Mouse (Mus musculus) stomach, embryonic 15.5 days (tissue): ENCODE data around the gene Apobr. TPM values are rescaled to one million over a fixed set of nuclear protein-coding genes. Genes with fewer than 3 reads are reported as not detected.

Source experiments
- ATAC-seq: fragments of 200-750 bp; cut with Nextera tagmentation; 2 replicates; pipeline ENCODE4 v1.8.0; 2017; ENCODE audit warnings: low read depth, moderate number of reproducible peaks, moderate TSS enrichment; ENCODE audit not compliant: insufficient read depth, low FRiP score
- H3K27ac ChIP-seq: fragments of 300-500 bp; sonication (generic); 2 replicates; pipeline ENCODE4 v1.5.1; 2015; ENCODE audit warnings: mild to moderate bottlenecking, inconsistent platforms
- H3K27me3 ChIP-seq: fragments of 300-500 bp; sonication (generic); replicated peaks from 2 replicates; pipeline ENCODE4 v1.6.1; 2015; ENCODE audit warnings: inconsistent platforms
- H3K36me3 ChIP-seq: fragments of 300-500 bp; sonication (generic); 2 replicates; pipeline ENCODE4 v1.6.1; 2015; ENCODE audit warnings: inconsistent platforms
- H3K4me1 ChIP-seq: fragments of 300-500 bp; sonication (generic); 2 replicates; pipeline ENCODE4 v1.6.1; 2015; ENCODE audit warnings: inconsistent platforms
- H3K4me2 ChIP-seq: fragments of 300-500 bp; sonication (generic); 2 replicates; pipeline ENCODE4 v1.6.1; 2015; ENCODE audit warnings: mild to moderate bottlenecking, inconsistent platforms
- H3K4me3 ChIP-seq: fragments of 300-500 bp; sonication (generic); replicated peaks from 2 replicates; pipeline ENCODE4 v1.5.1; 2015; ENCODE audit warnings: inconsistent platforms
- H3K9ac ChIP-seq: fragments of 300-500 bp; sonication (generic); 2 replicates; pipeline ENCODE4 v1.6.1; 2015; ENCODE audit warnings: inconsistent platforms
- H3K9me3 ChIP-seq: fragments of 300-500 bp; sonication (generic); 2 replicates; pipeline ENCODE4 v1.6.1; 2016; ENCODE audit warnings: inconsistent platforms
- WGBS: fragments of 180-500 bp; shearing (Covaris S2); methylation state at CpG from one replicate; pipeline ENCODE4 v1.1.7; 2015; 5-methylcytosine and 5-hydroxymethylcytosine counted together
- polyA plus RNA-seq: library from polyadenylated mRNA; unstranded; fragments of >200 nt; fragmentation: Nextera tagmentation; extraction: Ambion mirVana; gene quantifications from 2 replicates; pipeline ENCODE4 v1.2.1, GENCODE M21; 2015

The Apobr gene
- polyA plus RNA-seq, 1 experiment from 2014 or later: 1.3 TPM

GRCm38 (mm10) chr7:126601896-126602295, 17.2 kb downstream of the Apobr start:
- Histone ChIP-seq H3K4me3 (no peak overlapping the region), H3K27me3 (no peaks in the 10 kb centered on the region), H3K4me2 (no peak overlapping the region), H3K9ac (no peak overlapping the region), H3K27ac (no peak overlapping the region), H3K36me3 (no peaks in the 10 kb centered on the region), H3K4me1 (no peaks in the 10 kb centered on the region), H3K9me3 (no peaks in the 10 kb centered on the region)
- ATAC-seq: no peak
- WGBS: 30% methylated on average over 5 of the region's 5 CpGs

DNA sequence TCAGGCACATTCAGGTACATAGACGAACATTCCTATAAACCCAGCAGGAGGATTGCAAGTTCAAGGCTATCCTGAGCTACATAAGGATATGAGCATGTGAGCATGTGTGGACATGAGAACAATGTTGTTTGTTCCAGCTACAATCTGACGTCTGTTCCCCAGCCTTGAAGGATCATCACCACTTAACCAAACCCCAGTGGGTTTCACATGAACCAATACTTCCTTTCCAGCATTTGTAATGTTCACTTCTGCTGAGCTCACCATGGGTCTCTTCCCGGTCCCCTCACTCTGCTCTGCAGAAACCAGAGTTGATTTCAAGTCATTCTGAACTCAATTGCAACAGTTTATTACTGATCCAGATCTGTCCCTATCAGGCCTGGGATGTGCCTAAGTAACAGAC, 17.9 kb downstream of the Apobr start:
- 67% methylated on average over 3 of the region's 3 CpGs for WGBS
- ATAC-seq: no peak
- Histone ChIP-seq H3K36me3 (no peaks in the 10 kb centered on the region), H3K9me3 (no peaks in the 10 kb centered on the region), H3K27ac (no peak overlapping the region), H3K4me3 (no peak overlapping the region), H3K4me1 (no peaks in the 10 kb centered on the region), H3K9ac (no peak overlapping the region), H3K27me3 (no peaks in the 10 kb centered on the region), H3K4me2 (no peak overlapping the region)

- 73% methylated on average over 5 of the region's 5 CpGs for WGBS
Observed at GRCm38 (mm10) chr7:126606611-126607010, 21.9 kb downstream of the Apobr start.

GRCm38 (mm10) chr7:126607064-126607463, 22.3 kb downstream of the Apobr start:
- no peak overlapping the region for H3K27ac ChIP-seq
- ATAC-seq: no peak
- WGBS: 64% methylated on average over 3 of the region's 3 CpGs
- H3K4me3 ChIP-seq: no peak overlapping the region
- H3K36me3 ChIP-seq: no peaks in the 10 kb centered on the region
- no peaks in the 10 kb centered on the region for H3K4me1 ChIP-seq
- no peaks in the 10 kb centered on the region for H3K27me3 ChIP-seq
- no peak overlapping the region for H3K9ac ChIP-seq
- H3K4me2 ChIP-seq: no peak overlapping the region
- H3K9me3 ChIP-seq: no peaks in the 10 kb centered on the region

More at GRCm38 (mm10) chr7:126606611-126607010, 21.9 kb downstream of the Apobr start:
- H3K27me3 ChIP-seq: no peaks in the 10 kb centered on the region
- no peak overlapping the region for H3K4me3 ChIP-seq
- H3K9ac ChIP-seq: no peak overlapping the region
- no peak overlapping the region for H3K27ac ChIP-seq
- no peak for ATAC-seq
- H3K9me3 ChIP-seq: no peaks in the 10 kb centered on the region
- H3K36me3 ChIP-seq: no peaks in the 10 kb centered on the region
- H3K4me2 ChIP-seq: no peak overlapping the region
- H3K4me1 ChIP-seq: no peaks in the 10 kb centered on the region

GRCm38 (mm10) chr7:126607796-126608195, 23.1 kb downstream of the Apobr start:
- no peak for ATAC-seq
- WGBS: 78% methylated on average over 5 of the region's 5 CpGs
- Histone ChIP-seq H3K4me2 (no peak overlapping the region), H3K4me1 (no peaks in the 10 kb centered on the region), H3K27me3 (no peaks in the 10 kb centered on the region), H3K9me3 (no peaks in the 10 kb centered on the region), H3K4me3 (no peak overlapping the region), H3K9ac (no peak overlapping the region), H3K27ac (no peak overlapping the region), H3K36me3 (no peaks in the 10 kb centered on the region)

DNA sequence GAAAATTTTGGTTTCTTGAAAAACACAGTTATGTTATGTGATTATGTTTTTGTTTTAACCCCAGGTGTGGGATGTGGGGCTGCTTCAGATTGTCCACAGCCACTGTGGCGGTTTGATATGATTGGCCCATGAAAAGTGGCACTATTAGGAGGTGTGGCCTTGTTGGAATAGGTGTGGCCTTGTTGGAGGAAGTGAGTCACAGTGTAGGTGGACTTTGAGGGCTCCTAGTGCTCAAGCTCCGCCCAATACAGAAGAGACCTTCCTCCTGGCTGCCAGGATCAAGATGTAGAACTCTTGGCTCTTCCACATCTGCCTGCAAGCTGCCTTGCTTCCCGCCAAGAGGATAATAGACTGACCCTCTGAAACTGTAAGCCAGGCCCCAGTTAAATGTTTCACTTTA, 28.0 kb downstream of the Apobr start:
- Histone ChIP-seq H3K9ac (no peak overlapping the region), H3K9me3 (no peaks in the 10 kb centered on the region), H3K27me3 (no peaks in the 10 kb centered on the region), H3K36me3 (no peaks in the 10 kb centered on the region), H3K4me1 (no peaks in the 10 kb centered on the region), H3K4me3 (no peak overlapping the region), H3K27ac (no peak overlapping the region), H3K4me2 (no peak overlapping the region)
- 76% methylated on average over 3 of the region's 3 CpGs for WGBS
- no peak for ATAC-seq

- Histone ChIP-seq H3K4me2 (no peak overlapping the region), H3K36me3 (no peaks in the 10 kb centered on the region), H3K4me1 (no peaks in the 10 kb centered on the region), H3K9ac (no peak overlapping the region), H3K27ac (no peak overlapping the region), H3K9me3 (no peaks in the 10 kb centered on the region), H3K4me3 (no peak overlapping the region), H3K27me3 (no peaks in the 10 kb centered on the region)
- ATAC-seq: no peak
- 69% methylated on average over 3 of the region's 3 CpGs for WGBS
Observed at GRCm38 (mm10) chr7:126616707-126617106, 32.0 kb downstream of the Apobr start.

GRCm38 (mm10) chr7:126619559-126620275, 35.0 kb downstream of the Apobr start:
- no peak for ATAC-seq
- H3K27ac ChIP-seq: no peak overlapping the region
- H3K4me3 ChIP-seq: no peak overlapping the region
- H3K9ac ChIP-seq: no peak overlapping the region
- no peak overlapping the region for H3K4me2 ChIP-seq
- no peaks in the 10 kb centered on the region for H3K9me3 ChIP-seq
- H3K36me3 ChIP-seq: no peaks in the 10 kb centered on the region
- no peaks in the 10 kb centered on the region for H3K4me1 ChIP-seq
- no peaks in the 10 kb centered on the region for H3K27me3 ChIP-seq
- 72% methylated on average over 10 of the region's 10 CpGs for WGBS

DNA sequence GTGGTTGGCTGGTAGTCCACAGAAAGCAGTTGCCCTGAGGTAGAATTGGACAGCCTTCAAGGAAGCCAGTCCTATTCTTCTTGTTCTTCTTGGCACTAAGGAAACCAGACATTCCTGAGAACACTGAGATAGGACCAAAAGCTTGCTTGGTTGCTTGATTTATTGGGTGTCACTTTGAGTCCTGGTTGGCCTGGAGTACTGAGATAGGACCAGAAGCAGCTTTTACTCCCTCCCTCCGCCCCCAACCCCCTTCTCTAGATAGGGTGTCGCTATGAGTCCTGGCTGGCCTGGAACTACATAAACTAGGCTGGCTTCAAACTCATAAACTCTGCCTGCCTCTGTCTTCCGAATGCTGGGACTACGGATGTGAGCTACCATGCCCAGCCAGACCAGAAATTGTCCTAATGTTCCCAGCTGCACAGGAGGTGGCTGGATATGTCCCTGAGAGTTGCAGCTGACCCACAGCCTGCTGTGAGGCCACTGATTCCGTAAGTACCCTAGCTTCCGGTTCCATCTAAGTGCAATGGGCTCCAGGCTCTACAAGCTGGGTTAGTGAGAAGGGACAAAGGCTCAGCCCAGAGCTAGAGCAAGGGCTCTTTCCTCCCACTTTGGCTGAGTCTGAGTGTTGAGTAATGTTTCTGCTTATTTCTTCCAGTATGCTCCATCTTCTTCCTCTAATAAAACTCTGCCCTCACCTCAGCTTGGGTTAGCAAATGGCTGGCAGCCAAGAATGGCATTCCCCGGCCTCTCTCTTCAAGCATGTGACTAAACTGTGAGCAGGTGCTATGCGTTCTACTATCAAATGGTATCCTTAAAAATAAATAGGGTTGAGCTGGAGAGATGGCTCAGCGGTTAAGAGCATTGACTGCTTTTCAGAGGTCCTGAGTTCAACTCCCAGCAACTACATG, 37.0 kb downstream of the Apobr start:
- H3K27ac ChIP-seq: no peak overlapping the region
- H3K27me3 ChIP-seq: no peaks in the 10 kb centered on the region
- H3K36me3 ChIP-seq: no peaks in the 10 kb centered on the region
- 65% methylated on average over 9 of the region's 9 CpGs for WGBS
- no peak overlapping the region for H3K9ac ChIP-seq
- no peak for ATAC-seq
- H3K4me2 ChIP-seq: no peak overlapping the region
- H3K4me1 ChIP-seq: 0 out of 2 replicates have a peak, but pooled peaks cover 11% of the 10 kb centered on the region
- H3K4me3 ChIP-seq: no peak overlapping the region
- H3K9me3 ChIP-seq: no peaks in the 10 kb centered on the region

GRCm38 (mm10) chr7:126623381-126623780, 38.6 kb downstream of the Apobr start:
- no peaks in the 10 kb centered on the region for H3K9me3 ChIP-seq
- H3K4me2 ChIP-seq: no peak overlapping the region
- H3K27me3 ChIP-seq: no peaks in the 10 kb centered on the region
- H3K9ac ChIP-seq: no peak overlapping the region
- no peaks in the 10 kb centered on the region for H3K36me3 ChIP-seq
- WGBS: 68% methylated on average over 1 of the region's 1 CpGs
- no peak overlapping the region for H3K27ac ChIP-seq
- ATAC-seq: no peak
- H3K4me3 ChIP-seq: no peak overlapping the region; the same call in 1 of the 2 replicates
- 0 out of 2 replicates have a peak, but pooled peaks cover 11% of the 10 kb centered on the region for H3K4me1 ChIP-seq

DNA sequence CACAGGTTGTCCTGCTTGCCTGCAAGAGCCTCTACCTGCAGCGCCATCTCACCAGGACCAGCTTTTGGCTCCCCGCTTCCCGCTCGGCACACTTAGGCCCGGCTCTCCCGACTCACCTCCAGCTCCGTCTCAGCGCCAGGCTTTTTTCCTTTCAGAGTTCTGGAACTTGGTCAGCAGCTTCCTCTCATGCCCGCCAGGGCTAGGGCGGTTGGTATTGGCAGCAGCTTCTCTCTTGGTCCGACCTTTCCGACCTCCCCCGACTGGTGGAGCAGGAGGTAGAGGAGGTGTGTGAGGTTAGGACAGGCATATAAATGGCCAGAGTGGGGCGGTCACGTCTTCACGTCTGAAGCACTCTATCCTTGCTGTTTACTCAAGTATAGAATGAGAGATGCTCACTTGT, 40.0 kb downstream of the Apobr start:
- peak overlapping the region; percentile 14 for H3K4me2 ChIP-seq
- H3K4me3 ChIP-seq: peak overlapping the region; percentile 29
- H3K9me3 ChIP-seq: no peaks in the 10 kb centered on the region
- 0 out of 2 replicates have a peak overlapping the region, but pooled peaks have one; percentile 8 for H3K27ac ChIP-seq
- ATAC-seq: no peak
- H3K27me3 ChIP-seq: no peaks in the 10 kb centered on the region
- H3K4me1 ChIP-seq: 0 out of 2 replicates have a peak, but pooled peaks cover 11% of the 10 kb centered on the region
- H3K9ac ChIP-seq: no peak overlapping the region
- WGBS: 62% methylated on average over 16 of the region's 16 CpGs
- H3K36me3 ChIP-seq: no peaks in the 10 kb centered on the region

DNA sequence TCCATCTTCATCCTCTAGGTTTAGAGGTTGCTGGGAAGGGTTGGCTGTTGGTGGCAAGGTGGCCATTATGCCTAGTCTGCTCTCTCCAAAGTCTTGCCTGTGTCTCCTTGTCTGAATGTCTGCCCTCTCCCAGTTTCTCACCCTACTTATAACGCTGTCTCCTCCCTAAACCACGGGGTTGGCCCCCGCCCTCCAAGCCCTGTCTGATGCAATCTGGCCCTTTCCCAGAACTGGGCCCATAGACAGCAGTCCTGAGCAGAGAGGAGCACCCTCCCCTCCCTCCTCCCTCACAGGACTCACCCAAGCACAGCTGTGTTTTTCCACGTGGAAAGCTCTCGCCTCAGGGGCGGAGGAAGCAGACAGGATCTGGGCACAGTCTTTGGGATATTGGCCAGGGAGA, 40.6 kb downstream of the Apobr start:
- peak overlapping the region; percentile 14; the same call in 1 of the 2 replicates for H3K4me2 ChIP-seq
- H3K9me3 ChIP-seq: no peaks in the 10 kb centered on the region
- no peaks in the 10 kb centered on the region for H3K36me3 ChIP-seq
- WGBS: 28% methylated on average over 6 of the region's 6 CpGs
- peak overlapping the region; percentile 29 for H3K4me3 ChIP-seq
- no peak overlapping the region for H3K9ac ChIP-seq
- ATAC-seq: peak; percentile 82
- H3K27me3 ChIP-seq: no peaks in the 10 kb centered on the region
- H3K27ac ChIP-seq: peak overlapping the region; percentile 44; the same call in 1 of the 2 replicates
- H3K4me1 ChIP-seq: 0 out of 2 replicates have a peak, but pooled peaks cover 11% of the 10 kb centered on the region
